Comparison of ENCODE assay signal across 8 mouse cellular contexts in the genomic region with DNA sequence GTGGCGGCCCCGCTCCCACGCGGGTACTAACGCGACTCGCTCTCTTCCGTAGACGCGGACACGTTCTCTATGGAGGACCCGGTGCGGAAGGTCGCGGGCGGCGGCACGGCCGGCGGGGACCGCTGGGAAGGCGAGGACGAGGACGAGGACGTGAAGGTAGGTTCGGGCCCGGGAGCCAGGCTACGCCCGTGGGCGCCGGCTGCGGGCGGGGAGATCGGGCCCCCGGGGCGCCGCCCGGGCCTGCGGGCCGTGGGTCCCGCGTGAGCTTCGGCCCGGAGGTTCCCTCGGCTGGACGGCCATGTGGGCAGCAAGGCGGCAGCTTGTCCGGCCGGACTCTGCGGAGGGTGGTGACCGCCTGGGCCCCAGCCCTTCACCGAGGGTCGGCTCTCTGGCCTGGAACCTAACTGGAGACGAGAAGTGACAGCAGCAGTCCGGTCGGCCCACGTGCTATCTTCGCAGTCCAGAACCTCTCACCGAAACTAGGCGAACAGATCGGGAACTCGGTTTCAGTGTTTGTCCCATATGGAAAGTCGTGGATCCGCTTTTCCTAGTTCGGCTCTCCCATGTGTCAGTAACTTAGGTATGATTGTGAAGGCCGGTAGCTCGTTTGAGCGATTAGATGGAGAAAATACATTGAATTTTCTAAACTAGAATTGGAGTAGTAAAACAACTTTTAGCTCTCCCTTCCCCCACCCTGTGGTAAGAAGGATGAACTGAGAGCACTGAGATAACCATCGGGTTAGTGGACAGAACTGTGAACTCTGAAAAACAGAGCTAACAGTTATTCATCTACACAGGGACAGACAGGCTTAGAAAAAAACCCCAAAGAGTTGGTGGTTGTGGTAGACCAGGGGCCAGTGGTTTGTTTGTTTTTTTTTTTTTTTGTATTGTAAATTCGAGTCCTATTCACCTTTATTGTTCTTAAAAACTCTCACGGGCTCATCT. TPM values are rescaled to one million over a fixed set of nuclear protein-coding genes. Genes with fewer than 3 reads are reported as not detected.
DNase-seq lines count a peak whose midpoint lies in the region; ATAC-seq and TF ChIP-seq lines count a peak whose summit lies in the region.

No protein-coding gene starts in this region.

- peak overlapping the region; percentile 74 for H3K27ac ChIP-seq in cerebellum, adult 2 months (ENCODE audit: insufficient read depth, low read length)

- intact Hi-C loops in left cerebral cortex, postnatal 10 days (cut with DNase I), result no loop called here

- H3K4me1 ChIP-seq in cerebellum, adult 2 months (ENCODE audit: control insufficient read depth, insufficient read depth, low read length), result no peaks in the 10 kb centered on the region; the same call in 1 of the 2 replicates

- 1% methylated on average over 69 of the region's 71 CpGs for WGBS in cerebellum, adult 2 months

- DNase-seq in cerebellum, adult 2 months, result peak in 1 of 2 experiments; percentile 55
- no peak for DNase-seq in cerebellum, adult 9-11 months
- peak; percentile 53 for DNase-seq in ZHBTc4 (ENCODE audit: low read depth, low spot score)
- peak; percentile 13 for DNase-seq in fibroblast of lung, adult 2 months (ENCODE audit: low read depth)
- peak; percentile 55 for DNase-seq in heart, postnatal 4 days
- peak; percentile 16 to 62 for DNase-seq in left cerebral cortex, postnatal 10 days (ENCODE audit: extremely low spot score in 1 of 2, low spot score in 2 of 2)
- DNase-seq in skeletal muscle tissue, adult 2 months (ENCODE audit: low read depth, low spot score), result peak; percentile 23

- no peaks in the 10 kb centered on the region for H3K27me3 ChIP-seq in cerebellum, adult 2 months (ENCODE audit: control insufficient read depth, insufficient read depth, low read length)

- no peak for TF ChIP-seq CTCF in cerebellum, adult 2 months (IDR thresholded peaks at IDR 0.05; ENCODE audit: borderline replicate concordance, insufficient read depth, low read depth, low read length)

- TF ChIP-seq POLR2A in cerebellum, adult 2 months (IDR thresholded peaks at IDR 0.05; ENCODE audit: borderline replicate concordance, insufficient read depth, low read length), result no peak

- ATAC-seq in megakaryocyte, adult 5-6 weeks (ENCODE audit: poor library complexity, severe bottlenecking), result peak; percentile 24

- H3K4me3 ChIP-seq in cerebellum, adult 2 months (replicated peaks; ENCODE audit: insufficient read depth, low read depth, low read length), result peak overlapping the region; percentile 80

RNA-seq across cellular contexts. Expression of a gene that starts 0.7 kb away (rescaled TPM):
- 20.5 and 22.2 TPM in 2 replicates for polyA plus RNA-seq in cerebellum, adult 2 months (2012; rRNA removed)
- 10 to 100 TPM; 21.1 to 21.9 TPM for total RNA-seq in heart, postnatal 4 days (2021)
- 10 to 100 TPM; 22.1 to 24.5 TPM for total RNA-seq in left cerebral cortex, postnatal 10 days (2021)
- total RNA-seq in megakaryocyte, adult 5-6 weeks (2015), result 14.5 and 15.3 TPM in 2 replicates
- total RNA-seq in megakaryocyte, adult 5-6 weeks (2017), result 16.4 and 17.2 TPM in 2 replicates
